24 mouse cellular contexts compared by ENCODE assay signal in the genomic region with DNA sequence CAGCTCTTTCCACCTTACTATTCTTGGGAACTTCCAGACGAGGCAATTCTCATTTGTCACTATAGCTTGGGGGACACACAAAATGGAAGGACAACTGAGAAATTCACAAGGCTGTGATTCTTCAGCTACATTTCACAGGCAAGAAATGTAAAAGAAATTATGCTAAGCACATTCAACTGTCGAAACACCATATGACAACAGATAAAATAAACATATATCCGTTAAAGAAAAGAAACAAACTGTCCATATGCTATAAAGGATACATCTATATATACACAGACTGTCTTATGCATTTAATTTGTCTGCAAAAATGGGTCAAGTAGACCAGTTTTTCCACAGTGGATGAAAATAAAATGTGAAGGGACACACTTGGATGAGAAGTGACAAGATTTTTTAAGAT.
DNase-seq lines count a peak whose midpoint lies in the region; ATAC-seq and TF ChIP-seq lines count a peak whose summit lies in the region.
"Had no signal": no experiment of that assay in that cellular context is flagged by ENCODE, and none has a peak within 500 bp of the region (broad histone marks: within the 10 kb centered on the region; RNA-seq: fewer than 3 reads in every experiment).

No protein-coding gene starts in this region.

- no peak overlapping the region for H3K4me2 ChIP-seq in forebrain, embryonic 14.5 days (ENCODE audit: low read length)
- no peak overlapping the region for H3K4me2 ChIP-seq in forebrain, embryonic 12.5 days
- H3K4me2 ChIP-seq in forebrain, postnatal 0 days (ENCODE audit: low read depth) = no peak overlapping the region
- H3K4me2 ChIP-seq: embryonic facial prominence, embryonic 12.5 days; forebrain, embryonic 13.5 days had no signal

- no peak for ATAC-seq in forebrain, embryonic 14.5 days
- ATAC-seq in forebrain, embryonic 12.5 days (ENCODE audit: low FRiP score) = no peak
- ATAC-seq in forebrain, postnatal 0 days = peak; percentile 71
- ATAC-seq: CD4-positive, CD25-positive, alpha-beta regulatory T cell, adult 4 months; forebrain, embryonic 13.5 days; Patski had no signal

- no peaks in the 10 kb centered on the region for H3K9me3 ChIP-seq in forebrain, embryonic 14.5 days (replicated peaks; ENCODE audit: control insufficient read depth, low read length)
- no peaks in the 10 kb centered on the region for H3K9me3 ChIP-seq in forebrain, embryonic 12.5 days
- no peaks in the 10 kb centered on the region for H3K9me3 ChIP-seq in forebrain, postnatal 0 days (ENCODE audit: low read length)
- no peaks in the 10 kb centered on the region for H3K9me3 ChIP-seq in forebrain, embryonic 10.5 days
- H3K9me3 ChIP-seq: embryonic facial prominence, embryonic 10.5 days; embryonic facial prominence, embryonic 12.5 days; forebrain, embryonic 13.5 days; G1E had no signal

- H3K27ac ChIP-seq in forebrain, embryonic 14.5 days (ENCODE audit: low read depth, low read length) = no peak overlapping the region
- no peak overlapping the region for H3K27ac ChIP-seq in forebrain, embryonic 12.5 days
- H3K27ac ChIP-seq in forebrain, postnatal 0 days (ENCODE audit: low read depth, low read length) = no peak overlapping the region
- no peak overlapping the region for H3K27ac ChIP-seq in forebrain, embryonic 10.5 days
- H3K27ac ChIP-seq in left cerebral cortex, adult 2 months = peak overlapping the region; percentile 47; the same call in 1 of the 2 replicates
- H3K27ac ChIP-seq: embryonic facial prominence, embryonic 10.5 days; embryonic facial prominence, embryonic 12.5 days; forebrain, embryonic 13.5 days had no signal

- WGBS in forebrain, embryonic 14.5 days = 81% methylated on average over 3 of the region's 3 CpGs
- WGBS in forebrain, embryonic 12.5 days = 84% methylated on average over 3 of the region's 3 CpGs
- 61% methylated on average over 3 of the region's 3 CpGs for WGBS in forebrain, postnatal 0 days
- 85% methylated on average over 3 of the region's 3 CpGs for WGBS in forebrain, embryonic 10.5 days

- no peak overlapping the region for H3K4me3 ChIP-seq in forebrain, embryonic 14.5 days (ENCODE audit: low read depth, low read length)
- no peak overlapping the region for H3K4me3 ChIP-seq in forebrain, embryonic 12.5 days (replicated peaks)
- H3K4me3 ChIP-seq in forebrain, postnatal 0 days (ENCODE audit: low read depth, low read length) = no peak overlapping the region
- no peak overlapping the region for H3K4me3 ChIP-seq in forebrain, embryonic 10.5 days
- H3K4me3 ChIP-seq in left cerebral cortex, adult 2 months = no peak overlapping the region
- H3K4me3 ChIP-seq: embryonic facial prominence, embryonic 10.5 days; embryonic facial prominence, embryonic 12.5 days; forebrain, embryonic 13.5 days had no signal

- TF ChIP-seq CTCF in forebrain, postnatal 0 days (IDR thresholded peaks at IDR 0.05; ENCODE audit: low read depth) = no peak
- TF ChIP-seq CTCF in left cerebral cortex, adult 2 months (IDR thresholded peaks at IDR 0.05) = no peak

- no peaks in the 10 kb centered on the region for H3K36me3 ChIP-seq in forebrain, embryonic 14.5 days (ENCODE audit: control insufficient read depth, insufficient read depth, low read length)
- H3K36me3 ChIP-seq in forebrain, embryonic 12.5 days (replicated peaks) = no peaks in the 10 kb centered on the region
- no peaks in the 10 kb centered on the region for H3K36me3 ChIP-seq in forebrain, postnatal 0 days (ENCODE audit: insufficient read depth)
- H3K36me3 ChIP-seq in forebrain, embryonic 10.5 days (replicated peaks) = no peaks in the 10 kb centered on the region
- H3K36me3 ChIP-seq: embryonic facial prominence, embryonic 10.5 days; embryonic facial prominence, embryonic 12.5 days; G1E had no signal

- DNase-seq in forebrain, embryonic 14.5 days (ENCODE audit: low spot score) = peak; percentile 5
- DNase-seq in forebrain, postnatal 0 days = peak; percentile 7
- DNase-seq in forebrain, embryonic 10.5 days (ENCODE audit: extremely low spot score, low spot score) = no peak
- DNase-seq in left cerebral cortex, adult 2 months (ENCODE audit: extremely low spot score in 1 of 2, low spot score in 2 of 2) = no peak
- DNase-seq in left cerebral cortex, adult 8-10 months (ENCODE audit: low spot score in 2 of 2) = no peak
- peak; percentile 27 for DNase-seq in brain, adult 2 months (ENCODE audit: low read depth, low spot score)
- no peak for DNase-seq in T-cell, adult 2 months (ENCODE audit: low spot score)
- DNase-seq: adrenal gland, adult 2 months; adrenal gland, postnatal 10 days; adrenal gland, postnatal 25 days; B cell, adult 2 months; cerebellum, adult 11-12 months; cerebellum, adult 2 months; cerebellum, adult 9-10 months; cerebellum, postnatal 10 days; cerebellum, postnatal 25 days had no signal

- intact Hi-C loops in left cerebral cortex, adult 2 months (cut with DNase I) = no loop called here

- no peak overlapping the region for H3K9ac ChIP-seq in forebrain, embryonic 14.5 days (ENCODE audit: low read length)
- H3K9ac ChIP-seq in forebrain, embryonic 12.5 days = no peak overlapping the region
- H3K9ac ChIP-seq in forebrain, postnatal 0 days = no peak overlapping the region
- H3K9ac ChIP-seq: embryonic facial prominence, embryonic 12.5 days; forebrain, embryonic 13.5 days had no signal

- no peaks in the 10 kb centered on the region; the same call in 1 of the 2 replicates for H3K4me1 ChIP-seq in forebrain, embryonic 14.5 days (ENCODE audit: control insufficient read depth, insufficient read depth, low read length)
- peaks cover 10% of the 10 kb centered on the region for H3K4me1 ChIP-seq in forebrain, embryonic 12.5 days
- H3K4me1 ChIP-seq in forebrain, postnatal 0 days (ENCODE audit: insufficient read depth) = no peaks in the 10 kb centered on the region
- peaks cover 8% of the 10 kb centered on the region for H3K4me1 ChIP-seq in forebrain, embryonic 10.5 days
- H3K4me1 ChIP-seq: embryonic facial prominence, embryonic 10.5 days; embryonic facial prominence, embryonic 12.5 days had no signal

- no peaks in the 10 kb centered on the region for H3K27me3 ChIP-seq in forebrain, embryonic 14.5 days (replicated peaks; ENCODE audit: control insufficient read depth, insufficient read depth, low read length)
- no peaks in the 10 kb centered on the region for H3K27me3 ChIP-seq in forebrain, embryonic 12.5 days
- H3K27me3 ChIP-seq in forebrain, postnatal 0 days (ENCODE audit: insufficient read depth, low read length) = no peaks in the 10 kb centered on the region
- no peaks in the 10 kb centered on the region for H3K27me3 ChIP-seq in forebrain, embryonic 10.5 days (ENCODE audit: poor library complexity, severe bottlenecking)
- H3K27me3 ChIP-seq: CH12.LX; embryonic facial prominence, embryonic 12.5 days; forebrain, embryonic 13.5 days; Patski had no signal

Comparison
In these comparisons a context has a peak if more than half of its experiments do, and no peak if none do; other contexts are left out.
1. DNase-seq: peak in forebrain, embryonic 14.5 days (single experiment), forebrain, postnatal 0 days (single experiment) and brain, adult 2 months (single experiment); none in forebrain, embryonic 10.5 days (single experiment), left cerebral cortex, adult 2 months (0 of 2), left cerebral cortex, adult 8-10 months (0 of 2) and T-cell, adult 2 months (single experiment).